Mouse (Mus musculus): ENCODE results near the gene Lypd4. TPM values are rescaled to one million over a fixed set of nuclear protein-coding genes. Genes with fewer than 3 reads are reported as not detected.
"Not testable (repeated sequence)": the region's sequence is repeated elsewhere in the genome, so short reads cannot be mapped to it uniquely, and the experiment has no call there.

Gene Lypd4
- polyA plus RNA-seq, 1 experiment from 2014 or later = not detected

- no peaks in the 10 kb centered on the region for H3K4me1 ChIP-seq
- no peak for ATAC-seq (replicated peaks)
- H3K27me3 ChIP-seq = no peaks in the 10 kb centered on the region
- no peaks in the 10 kb centered on the region for H3K9me3 ChIP-seq
- H3K36me3 ChIP-seq = no peaks in the 10 kb centered on the region
- H3K9ac ChIP-seq (replicated peaks) = no peak overlapping the region
- H3K27ac ChIP-seq (replicated peaks) = no peak overlapping the region
- no peak overlapping the region for H3K4me3 ChIP-seq
- 35% methylated on average over 7 of the region's 7 CpGs for WGBS
- no peak overlapping the region for H3K4me2 ChIP-seq (replicated peaks)
Observed at GRCm38 (mm10) chr7:24853695-24854094, 16.0 kb downstream of the Lypd4 start.

GRCm38 (mm10) chr7:24853233-24853563 is 16.5 kb downstream of the Lypd4 start:
- no peaks in the 10 kb centered on the region for H3K27me3 ChIP-seq
- ATAC-seq (replicated peaks) = no peak
- H3K36me3 ChIP-seq = no peaks in the 10 kb centered on the region
- H3K27ac ChIP-seq (replicated peaks) = no peak overlapping the region
- H3K9me3 ChIP-seq = no peaks in the 10 kb centered on the region
- H3K4me1 ChIP-seq = no peaks in the 10 kb centered on the region
- no peak overlapping the region for H3K9ac ChIP-seq (replicated peaks)
- H3K4me3 ChIP-seq = no peak overlapping the region
- H3K4me2 ChIP-seq (replicated peaks) = no peak overlapping the region

GRCm38 (mm10) chr7:24852557-24853232 is 17.0 kb downstream of the Lypd4 start:
- H3K9ac ChIP-seq (replicated peaks) = no peak overlapping the region
- H3K9me3 ChIP-seq = no peaks in the 10 kb centered on the region
- no peak for ATAC-seq (replicated peaks)
- no peak overlapping the region for H3K27ac ChIP-seq (replicated peaks)
- H3K4me1 ChIP-seq = no peaks in the 10 kb centered on the region
- H3K27me3 ChIP-seq = no peaks in the 10 kb centered on the region
- H3K4me3 ChIP-seq = no peak overlapping the region
- 83% methylated on average over 8 of the region's 8 CpGs for WGBS
- H3K36me3 ChIP-seq = no peaks in the 10 kb centered on the region
- no peak overlapping the region for H3K4me2 ChIP-seq (replicated peaks)

GRCm38 (mm10) chr7:24851596-24852325 is 18.0 kb downstream of the Lypd4 start:
- Histone ChIP-seq H3K27ac (replicated peaks) (no peak overlapping the region), H3K36me3 (no peaks in the 10 kb centered on the region), H3K9me3 (no peaks in the 10 kb centered on the region), H3K27me3 (no peaks in the 10 kb centered on the region), H3K4me2 (replicated peaks) (no peak overlapping the region), H3K4me3 (no peak overlapping the region), H3K4me1 (no peaks in the 10 kb centered on the region), H3K9ac (replicated peaks) (no peak overlapping the region)
- ATAC-seq (replicated peaks) = no peak
- WGBS = 80% methylated on average over 5 of the region's 5 CpGs

- no peak for ATAC-seq (replicated peaks)
Observed at GRCm38 (mm10) chr7:24850899-24851303, 18.8 kb downstream of the Lypd4 start.

GRCm38 (mm10) chr7:24850162-24850561 is 19.6 kb downstream of the Lypd4 start:
- Histone ChIP-seq H3K4me1 (peaks cover 4% of the 10 kb centered on the region), H3K4me2 (replicated peaks) (no peak overlapping the region), H3K36me3 (no peaks in the 10 kb centered on the region), H3K9ac (replicated peaks) (no peak overlapping the region), H3K27me3 (no peaks in the 10 kb centered on the region), H3K27ac (replicated peaks) (no peak overlapping the region), H3K4me3 (no peak overlapping the region), H3K9me3 (no peaks in the 10 kb centered on the region)
- 37% methylated on average over 5 of the region's 5 CpGs for WGBS
- no peak for ATAC-seq (replicated peaks)

More at GRCm38 (mm10) chr7:24850899-24851303, 18.8 kb downstream of the Lypd4 start:
- WGBS = 40% methylated on average over 6 of the region's 6 CpGs
- Histone ChIP-seq H3K36me3 (no peaks in the 10 kb centered on the region), H3K27ac (replicated peaks) (no peak overlapping the region), H3K9me3 (no peaks in the 10 kb centered on the region), H3K9ac (replicated peaks) (no peak overlapping the region), H3K27me3 (no peaks in the 10 kb centered on the region), H3K4me2 (replicated peaks) (no peak overlapping the region), H3K4me1 (peaks cover 1% of the 10 kb centered on the region), H3K4me3 (no peak overlapping the region)

- WGBS = 23% methylated on average over 2 of the region's 2 CpGs
- H3K9ac ChIP-seq (replicated peaks); H3K4me2 ChIP-seq (replicated peaks); H3K27ac ChIP-seq (replicated peaks); H3K9me3 ChIP-seq; ATAC-seq (replicated peaks); H3K4me1 ChIP-seq; H3K4me3 ChIP-seq; H3K27me3 ChIP-seq; H3K36me3 ChIP-seq: not testable (repeated sequence)
Observed at GRCm38 (mm10) chr7:24846576-24846975, 23.2 kb downstream of the Lypd4 start.

GRCm38 (mm10) chr7:24845713-24846112 is 24.0 kb downstream of the Lypd4 start:
- no peaks in the 10 kb centered on the region for H3K36me3 ChIP-seq
- peak; percentile 43; the same call in 1 of the 2 replicates for ATAC-seq (replicated peaks)
- 2% methylated on average over 6 of the region's 6 CpGs for WGBS
- H3K27ac ChIP-seq (replicated peaks) = peak overlapping the region; percentile 50; the same call in 1 of the 2 replicates
- H3K4me2 ChIP-seq (replicated peaks) = no peak overlapping the region
- H3K9ac ChIP-seq (replicated peaks) = no peak overlapping the region
- no peaks in the 10 kb centered on the region for H3K27me3 ChIP-seq
- H3K9me3 ChIP-seq = no peaks in the 10 kb centered on the region
- H3K4me3 ChIP-seq = no peak overlapping the region
- H3K4me1 ChIP-seq = peaks cover 4% of the 10 kb centered on the region

GRCm38 (mm10) chr7:24845181-24845580 is 24.6 kb downstream of the Lypd4 start:
- no peak overlapping the region for H3K4me2 ChIP-seq (replicated peaks)
- no peak overlapping the region for H3K9ac ChIP-seq (replicated peaks)
- no peaks in the 10 kb centered on the region for H3K9me3 ChIP-seq
- H3K4me3 ChIP-seq = no peak overlapping the region
- 86% methylated on average over 9 of the region's 9 CpGs for WGBS
- no peaks in the 10 kb centered on the region for H3K36me3 ChIP-seq
- no peaks in the 10 kb centered on the region for H3K27me3 ChIP-seq
- no peak overlapping the region for H3K27ac ChIP-seq (replicated peaks)
- peaks cover 4% of the 10 kb centered on the region for H3K4me1 ChIP-seq
- no peak for ATAC-seq (replicated peaks)

GRCm38 (mm10) chr7:24844144-24844543 is 25.6 kb downstream of the Lypd4 start:
- ATAC-seq (replicated peaks) = no peak
- no peaks in the 10 kb centered on the region for H3K36me3 ChIP-seq
- no peak overlapping the region for H3K4me3 ChIP-seq
- WGBS = 44% methylated on average over 5 of the region's 5 CpGs
- H3K9me3 ChIP-seq = no peaks in the 10 kb centered on the region
- H3K4me1 ChIP-seq = peaks cover 4% of the 10 kb centered on the region
- no peaks in the 10 kb centered on the region for H3K27me3 ChIP-seq
- H3K9ac ChIP-seq (replicated peaks) = no peak overlapping the region
- no peak overlapping the region for H3K27ac ChIP-seq (replicated peaks)
- no peak overlapping the region for H3K4me2 ChIP-seq (replicated peaks)

- WGBS = 70% methylated on average over 4 of the region's 4 CpGs
- Histone ChIP-seq H3K9ac (replicated peaks) (no peak overlapping the region), H3K4me2 (replicated peaks) (no peak overlapping the region), H3K4me3 (no peak overlapping the region), H3K27me3 (no peaks in the 10 kb centered on the region), H3K4me1 (peaks cover 4% of the 10 kb centered on the region), H3K9me3 (no peaks in the 10 kb centered on the region), H3K27ac (replicated peaks) (no peak overlapping the region), H3K36me3 (no peaks in the 10 kb centered on the region)
- ATAC-seq (replicated peaks) = no peak
Observed at GRCm38 (mm10) chr7:24841009-24841408, 28.7 kb downstream of the Lypd4 start.

- ATAC-seq (replicated peaks) = no peak
- 58% methylated on average over 3 of the region's 3 CpGs for WGBS
- Histone ChIP-seq H3K4me3 (no peak overlapping the region), H3K36me3 (no peaks in the 10 kb centered on the region), H3K4me1 (no peaks in the 10 kb centered on the region), H3K9me3 (no peaks in the 10 kb centered on the region), H3K9ac (replicated peaks) (no peak overlapping the region), H3K27me3 (no peaks in the 10 kb centered on the region), H3K4me2 (replicated peaks) (no peak overlapping the region), H3K27ac (replicated peaks) (no peak overlapping the region)
Observed at GRCm38 (mm10) chr7:24840331-24840730, 29.4 kb downstream of the Lypd4 start.

GRCm38 (mm10) chr7:24839410-24839808 is 30.3 kb downstream of the Lypd4 start:
- H3K9ac ChIP-seq (replicated peaks) = no peak overlapping the region
- 88% methylated on average over 8 of the region's 8 CpGs for WGBS
- no peaks in the 10 kb centered on the region for H3K4me1 ChIP-seq
- no peak overlapping the region for H3K27ac ChIP-seq (replicated peaks)
- no peak overlapping the region for H3K4me2 ChIP-seq (replicated peaks)
- no peak for ATAC-seq (replicated peaks)
- no peaks in the 10 kb centered on the region for H3K27me3 ChIP-seq
- no peak overlapping the region for H3K4me3 ChIP-seq
- H3K9me3 ChIP-seq = no peaks in the 10 kb centered on the region
- H3K36me3 ChIP-seq = no peaks in the 10 kb centered on the region
